Comparison of ENCODE assay signal across 32 mouse cellular contexts in genomic region chr15:62907181-62907580, GRCm38 (mm10).
"Had no signal": no experiment of that assay in that cellular context is flagged by ENCODE, and none has a peak within 500 bp of the region (broad histone marks: within the 10 kb centered on the region; RNA-seq: fewer than 3 reads in every experiment).

No protein-coding gene starts in this region.

- H3K4me3 ChIP-seq: heart, adult 2 months; heart, embryonic 10.5 days; heart, embryonic 12.5 days; heart, embryonic 13.5 days; heart, embryonic 15.5 days; hindbrain, embryonic 10.5 days; hindbrain, embryonic 12.5 days; hindbrain, embryonic 13.5 days; hindbrain, embryonic 15.5 days; intestine, embryonic 15.5 days; kidney, embryonic 15.5 days; layer of hippocampus, adult 2 months; left cerebral cortex, adult 2 months had no signal

- H3K4me2 ChIP-seq: heart, embryonic 11.5 days; heart, embryonic 12.5 days; heart, embryonic 13.5 days; heart, embryonic 15.5 days; hindbrain, embryonic 12.5 days; hindbrain, embryonic 13.5 days; hindbrain, embryonic 14.5 days; hindbrain, embryonic 15.5 days; intestine, embryonic 15.5 days; kidney, embryonic 15.5 days had no signal

- H3K27ac ChIP-seq: heart, adult 2 months; heart, embryonic 10.5 days; heart, embryonic 13.5 days; heart, embryonic 15.5 days; hindbrain, embryonic 10.5 days; hindbrain, embryonic 12.5 days; hindbrain, embryonic 13.5 days; hindbrain, embryonic 14.5 days; hindbrain, embryonic 15.5 days; hindbrain, postnatal 0 days; intestine, embryonic 15.5 days; kidney, embryonic 15.5 days; kidney, postnatal 0 days; layer of hippocampus, adult 2 months; left cerebral cortex, adult 2 months had no signal

- DNase-seq: heart, adult 2 months; heart, postnatal 10 days; heart, postnatal 14 days; heart, postnatal 36 days; heart, postnatal 4 days; kidney, adult 11 months; kidney, adult 18-20 months; kidney, postnatal 14 days; kidney, postnatal 25 days; kidney, postnatal 4 days; layer of hippocampus, adult 9-11 months; layer of hippocampus, postnatal 36 days had no signal

- H3K36me3 ChIP-seq: heart, embryonic 10.5 days; heart, embryonic 12.5 days; heart, embryonic 13.5 days; heart, embryonic 15.5 days; hindbrain, embryonic 10.5 days; hindbrain, embryonic 12.5 days; hindbrain, embryonic 13.5 days; hindbrain, embryonic 15.5 days; intestine, embryonic 15.5 days; kidney, embryonic 15.5 days had no signal

- H3K9ac ChIP-seq: heart, embryonic 12.5 days; heart, embryonic 13.5 days; heart, embryonic 15.5 days; hindbrain, embryonic 12.5 days; hindbrain, embryonic 13.5 days; hindbrain, embryonic 14.5 days; hindbrain, embryonic 15.5 days; intestine, embryonic 15.5 days; kidney, embryonic 15.5 days had no signal

- H3K9me3 ChIP-seq: heart, embryonic 10.5 days; heart, embryonic 12.5 days; heart, embryonic 13.5 days; heart, embryonic 15.5 days; hindbrain, embryonic 10.5 days; hindbrain, embryonic 12.5 days; hindbrain, embryonic 13.5 days; hindbrain, embryonic 15.5 days; intestine, embryonic 15.5 days; kidney, embryonic 15.5 days had no signal

- H3K27me3 ChIP-seq: heart, embryonic 12.5 days; heart, embryonic 13.5 days; heart, embryonic 15.5 days; hindbrain, embryonic 12.5 days; hindbrain, embryonic 13.5 days; hindbrain, embryonic 15.5 days; intestine, embryonic 15.5 days; kidney, embryonic 15.5 days had no signal

- ATAC-seq: hindbrain, embryonic 16.5 days; hindbrain, postnatal 0 days; inflammation-experienced regulatory T-cells, adult 6 months; intestine, embryonic 15.5 days; intestine, embryonic 16.5 days; intestine, postnatal 0 days had no signal
